Mouse (Mus musculus) induced T-regulatory cell, adult 2 months (primary cell): ENCODE data around the gene Tmem139.

ENCODE experiments used
- DNase-seq: peaks from one replicate; pipeline ENCODE4 v3.0.0-alpha.2; 2012; ENCODE audit warnings: low read depth

The Tmem139 gene

GRCm38 (mm10) chr6:42261524-42262170 is at the start of gene Tmem139:
Gene Tmem139, plus strand, starts transcription at chr6:42261970.
- no peak for DNase-seq

GRCm38 (mm10) chr6:42215028-42215427 is 46.7 kb upstream of the Tmem139 start, which contains the start of gene Tas2r144:
Gene Tas2r144, plus strand, starts transcription at chr6:42215328.
- no peak for DNase-seq

- no peak for DNase-seq
Measured at GRCm38 (mm10) chr6:42222286-42222685, 39.5 kb upstream of the Tmem139 start.

GRCm38 (mm10) chr6:42225046-42225445 is 36.7 kb upstream of the Tmem139 start:
- DNase-seq = no peak

GRCm38 (mm10) chr6:42227240-42228101 is 34.3 kb upstream of the Tmem139 start:
- DNase-seq = peak; percentile 88

- DNase-seq = no peak
Measured at GRCm38 (mm10) chr6:42229610-42230009, 32.2 kb upstream of the Tmem139 start.

GRCm38 (mm10) chr6:42231191-42231590 is 30.6 kb upstream of the Tmem139 start:
- DNase-seq = no peak

- DNase-seq = no peak
Measured at GRCm38 (mm10) chr6:42237276-42237805, 24.4 kb upstream of the Tmem139 start.

- no peak for DNase-seq
Measured at GRCm38 (mm10) chr6:42241311-42242045, 20.3 kb upstream of the Tmem139 start.

- DNase-seq = peak; percentile 91
Measured at GRCm38 (mm10) chr6:42245711-42246353, 15.9 kb upstream of the Tmem139 start, which contains the start of gene Gstk1. Gene Gstk1, plus strand, starts transcription at chr6:42245935.

GRCm38 (mm10) chr6:42247173-42247572 is 14.6 kb upstream of the Tmem139 start:
- peak; percentile 27 for DNase-seq

GRCm38 (mm10) chr6:42247981-42248380 is 13.8 kb upstream of the Tmem139 start:
- no peak for DNase-seq

- no peak for DNase-seq
Measured at GRCm38 (mm10) chr6:42251791-42252190, 10.0 kb upstream of the Tmem139 start.

- no peak for DNase-seq
Measured at GRCm38 (mm10) chr6:42253103-42253502, 8.7 kb upstream of the Tmem139 start.

GRCm38 (mm10) chr6:42257303-42257863 is 4.4 kb upstream of the Tmem139 start:
- peak; percentile 72 for DNase-seq

GRCm38 (mm10) chr6:42260430-42260829 is 1.3 kb upstream of the Tmem139 start:
- no peak for DNase-seq

GRCm38 (mm10) chr6:42264626-42265312 is 3.0 kb downstream of the Tmem139 start, which contains the start of gene Casp2:
Gene Casp2, plus strand, starts transcription at chr6:42264985.
- peak; percentile 98 for DNase-seq

- peak; percentile 81 for DNase-seq
Measured at GRCm38 (mm10) chr6:42265391-42266330, 3.9 kb downstream of the Tmem139 start.

GRCm38 (mm10) chr6:42270817-42271216 is 9.0 kb downstream of the Tmem139 start:
- no peak for DNase-seq
